Mouse (Mus musculus): ENCODE measurements around the gene 4930579F01Rik. TPM values are rescaled to one million over a fixed set of nuclear protein-coding genes. Genes with fewer than 3 reads are reported as not detected.

4930579F01Rik gene
- polyA plus RNA-seq, 1 experiment from 2014 or later: 0.13 TPM

- Histone ChIP-seq H3K27ac (no peak overlapping the region), H3K27me3 (no peaks in the 10 kb centered on the region), H3K9me3 (no peaks in the 10 kb centered on the region), H3K9ac (no peak overlapping the region), H3K36me3 (no peaks in the 10 kb centered on the region), H3K4me3 (no peak overlapping the region), H3K4me2 (replicated peaks) (no peak overlapping the region), H3K4me1 (no peaks in the 10 kb centered on the region)
- no peak for ATAC-seq (ENCODE audit: low FRiP score, low read depth)
- WGBS: 90% methylated on average over 8 of the region's 8 CpGs
Observed at GRCm38 (mm10) chr3:138227782-138228181, 34.2 kb upstream of the 4930579F01Rik start.

GRCm38 (mm10) chr3:138227082-138227481, 33.5 kb upstream of the 4930579F01Rik start:
- H3K4me1 ChIP-seq: no peaks in the 10 kb centered on the region
- 94% methylated on average over 2 of the region's 2 CpGs for WGBS

DNA sequence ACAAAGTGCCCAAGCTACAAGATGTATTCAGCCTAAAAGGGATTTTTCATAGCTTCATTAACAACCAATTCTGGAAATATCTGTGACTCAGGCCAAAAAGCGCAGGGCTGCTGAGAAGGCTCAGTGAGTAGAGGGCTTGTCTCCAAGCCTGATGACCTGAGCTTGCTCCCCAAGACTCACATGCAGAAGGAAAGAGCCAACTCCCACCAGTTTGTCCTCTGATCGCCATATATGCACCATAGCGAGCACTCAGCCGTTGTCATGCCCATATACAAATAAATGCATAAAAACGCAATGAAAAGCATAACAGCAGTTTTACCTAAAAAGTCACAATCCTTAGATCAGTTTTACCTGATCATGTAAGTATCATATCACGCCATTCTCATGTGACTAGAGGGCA, 32.9 kb upstream of the 4930579F01Rik start:
- Histone ChIP-seq H3K27me3 (no peaks in the 10 kb centered on the region), H3K36me3 (no peaks in the 10 kb centered on the region), H3K9me3 (no peaks in the 10 kb centered on the region), H3K4me3 (no peak overlapping the region), H3K4me2 (replicated peaks) (no peak overlapping the region), H3K27ac (no peak overlapping the region), H3K9ac (no peak overlapping the region), H3K4me1 (no peaks in the 10 kb centered on the region)
- ATAC-seq (ENCODE audit: low FRiP score, low read depth): no peak
- WGBS: 88% methylated on average over 6 of the region's 6 CpGs

More at GRCm38 (mm10) chr3:138227082-138227481, 33.5 kb upstream of the 4930579F01Rik start:
- Histone ChIP-seq H3K36me3 (no peaks in the 10 kb centered on the region), H3K4me3 (no peak overlapping the region), H3K27me3 (no peaks in the 10 kb centered on the region), H3K9ac (no peak overlapping the region), H3K27ac (no peak overlapping the region), H3K4me2 (replicated peaks) (no peak overlapping the region), H3K9me3 (no peaks in the 10 kb centered on the region)
- ATAC-seq (ENCODE audit: low FRiP score, low read depth): no peak

DNA sequence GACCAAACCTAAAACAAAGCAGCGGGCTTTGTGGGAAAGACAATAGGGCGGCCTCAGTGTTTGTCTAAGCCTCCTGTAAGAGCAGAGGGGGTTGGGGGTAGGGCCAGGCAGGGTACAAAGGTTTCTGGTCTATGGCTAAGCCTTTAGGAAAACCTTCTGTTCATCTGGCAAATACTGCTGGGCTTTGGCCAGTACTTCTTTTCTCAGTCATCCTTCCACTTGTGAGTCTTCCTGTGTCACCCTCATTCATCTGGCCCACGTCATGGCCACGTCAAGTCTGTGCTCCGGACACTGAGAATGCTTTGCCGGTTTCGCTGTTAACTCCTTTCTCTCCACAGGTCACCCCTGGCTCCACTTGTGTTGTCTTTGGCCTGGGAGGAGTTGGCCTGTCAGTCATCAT, 32.2 kb upstream of the 4930579F01Rik start:
- no peak overlapping the region for H3K27ac ChIP-seq
- no peaks in the 10 kb centered on the region for H3K4me1 ChIP-seq
- no peak for ATAC-seq (ENCODE audit: low FRiP score, low read depth)
- H3K36me3 ChIP-seq: no peaks in the 10 kb centered on the region
- H3K9me3 ChIP-seq: no peaks in the 10 kb centered on the region
- H3K27me3 ChIP-seq: no peaks in the 10 kb centered on the region
- 75% methylated on average over 7 of the region's 7 CpGs for WGBS
- H3K4me3 ChIP-seq: no peak overlapping the region
- no peak overlapping the region for H3K9ac ChIP-seq
- H3K4me2 ChIP-seq (replicated peaks): no peak overlapping the region

- H3K9ac ChIP-seq: no peak overlapping the region
- ATAC-seq (ENCODE audit: low FRiP score, low read depth): no peak
- H3K36me3 ChIP-seq: no peaks in the 10 kb centered on the region
- WGBS: 72% methylated on average over 6 of the region's 7 CpGs
- no peaks in the 10 kb centered on the region for H3K4me1 ChIP-seq
- no peaks in the 10 kb centered on the region for H3K9me3 ChIP-seq
- no peak overlapping the region for H3K4me3 ChIP-seq
- H3K27me3 ChIP-seq: no peaks in the 10 kb centered on the region
- no peak overlapping the region for H3K4me2 ChIP-seq (replicated peaks)
- no peak overlapping the region for H3K27ac ChIP-seq
Observed at GRCm38 (mm10) chr3:138225331-138225730, 31.7 kb upstream of the 4930579F01Rik start.

DNA sequence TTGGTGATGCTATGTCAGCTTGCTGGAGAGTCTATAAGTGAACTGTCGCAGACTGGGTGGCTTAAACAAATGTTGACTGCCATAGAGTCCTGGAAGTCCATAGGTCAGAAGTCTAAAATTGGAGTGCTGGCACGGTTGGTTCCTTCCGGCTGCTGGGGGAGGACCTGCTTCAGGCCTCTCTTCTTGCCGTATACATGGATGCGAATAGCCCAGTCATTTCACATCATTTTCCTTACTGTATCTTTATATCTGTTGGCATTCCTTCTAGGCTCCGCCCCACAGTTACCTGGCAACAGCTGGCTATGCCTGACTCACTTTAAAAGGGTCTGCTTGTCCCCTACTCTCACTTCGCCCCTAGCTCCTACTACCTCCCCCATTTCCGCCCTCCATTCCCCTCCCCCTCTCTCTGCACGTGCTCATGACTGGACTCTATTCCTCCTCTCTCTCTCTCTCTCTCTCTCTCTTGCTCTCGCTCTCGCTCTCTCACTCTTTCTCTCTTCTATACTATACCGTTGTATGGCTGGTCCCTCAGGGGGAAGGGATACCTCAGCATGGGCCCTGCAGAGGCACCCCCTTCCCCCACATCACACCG, 30.8 kb upstream of the 4930579F01Rik start:
- no peaks in the 10 kb centered on the region for H3K36me3 ChIP-seq
- ATAC-seq (ENCODE audit: low FRiP score, low read depth): no peak
- 84% methylated on average over 13 of the region's 13 CpGs for WGBS
- no peak overlapping the region for H3K9ac ChIP-seq
- H3K9me3 ChIP-seq: no peaks in the 10 kb centered on the region
- no peak overlapping the region for H3K27ac ChIP-seq
- H3K4me1 ChIP-seq: no peaks in the 10 kb centered on the region
- H3K4me2 ChIP-seq (replicated peaks): no peak overlapping the region
- no peak overlapping the region for H3K4me3 ChIP-seq
- H3K27me3 ChIP-seq: no peaks in the 10 kb centered on the region

DNA sequence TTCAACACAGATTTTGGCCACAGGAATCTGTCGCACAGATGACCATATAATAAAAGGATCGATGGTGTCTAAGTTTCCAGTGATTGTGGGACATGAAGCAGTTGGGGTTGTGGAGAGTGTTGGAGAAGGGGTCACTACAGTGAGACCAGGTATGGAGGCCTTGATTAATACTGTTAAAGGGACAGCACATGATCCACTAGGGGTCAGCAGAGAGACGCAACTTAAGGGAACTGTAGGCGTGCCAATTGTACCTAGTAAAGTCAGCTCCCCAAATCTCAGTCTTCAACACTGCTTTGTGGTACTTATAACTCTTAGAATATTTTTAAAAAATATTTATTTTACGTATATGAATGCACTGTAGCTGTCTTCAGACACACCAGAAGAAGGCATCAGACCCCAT, 29.3 kb upstream of the 4930579F01Rik start:
- H3K27me3 ChIP-seq: no peaks in the 10 kb centered on the region
- 57% methylated on average over 5 of the region's 5 CpGs for WGBS
- H3K36me3 ChIP-seq: no peaks in the 10 kb centered on the region
- no peaks in the 10 kb centered on the region for H3K9me3 ChIP-seq
- no peak overlapping the region for H3K9ac ChIP-seq
- H3K4me2 ChIP-seq (replicated peaks): no peak overlapping the region
- no peak overlapping the region for H3K27ac ChIP-seq
- peak; percentile 66 for ATAC-seq (ENCODE audit: low FRiP score, low read depth)
- H3K4me1 ChIP-seq: no peaks in the 10 kb centered on the region
- H3K4me3 ChIP-seq: no peak overlapping the region

DNA sequence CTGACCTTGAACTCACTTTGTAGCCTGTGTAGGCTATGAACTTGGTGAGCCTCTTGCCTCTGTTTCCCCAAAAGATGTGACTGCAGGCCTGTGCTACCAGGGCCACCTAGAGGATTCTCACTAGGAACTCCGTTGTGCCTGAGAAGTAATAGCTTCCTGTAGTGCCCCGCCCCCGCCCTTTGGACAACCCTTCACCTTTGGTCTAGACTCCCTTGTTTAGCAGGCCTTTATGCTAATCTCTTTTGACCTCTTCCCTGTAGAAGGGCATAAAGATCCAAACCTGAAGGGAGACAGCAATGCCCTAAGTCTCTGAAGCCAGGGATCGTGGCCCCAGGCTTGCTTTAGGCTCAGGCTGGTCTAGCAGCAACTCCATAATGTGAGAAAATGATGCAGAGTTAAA, 28.9 kb upstream of the 4930579F01Rik start:
- Histone ChIP-seq H3K27me3 (no peaks in the 10 kb centered on the region), H3K4me1 (no peaks in the 10 kb centered on the region), H3K27ac (no peak overlapping the region), H3K9me3 (no peaks in the 10 kb centered on the region), H3K9ac (no peak overlapping the region), H3K4me2 (replicated peaks) (no peak overlapping the region), H3K36me3 (no peaks in the 10 kb centered on the region), H3K4me3 (no peak overlapping the region)
- WGBS: 76% methylated on average over 4 of the region's 4 CpGs
- ATAC-seq (ENCODE audit: low FRiP score, low read depth): no peak

- no peak overlapping the region for H3K9ac ChIP-seq
- H3K9me3 ChIP-seq: no peaks in the 10 kb centered on the region
- H3K36me3 ChIP-seq: no peaks in the 10 kb centered on the region
- no peak for ATAC-seq (ENCODE audit: low FRiP score, low read depth)
- H3K4me1 ChIP-seq: no peaks in the 10 kb centered on the region
- WGBS: 94% methylated on average over 11 of the region's 11 CpGs
- no peak overlapping the region for H3K4me3 ChIP-seq
- no peaks in the 10 kb centered on the region for H3K27me3 ChIP-seq
- no peak overlapping the region for H3K27ac ChIP-seq
- no peak overlapping the region for H3K4me2 ChIP-seq (replicated peaks)
Observed at GRCm38 (mm10) chr3:138221116-138221515, 27.5 kb upstream of the 4930579F01Rik start.

DNA sequence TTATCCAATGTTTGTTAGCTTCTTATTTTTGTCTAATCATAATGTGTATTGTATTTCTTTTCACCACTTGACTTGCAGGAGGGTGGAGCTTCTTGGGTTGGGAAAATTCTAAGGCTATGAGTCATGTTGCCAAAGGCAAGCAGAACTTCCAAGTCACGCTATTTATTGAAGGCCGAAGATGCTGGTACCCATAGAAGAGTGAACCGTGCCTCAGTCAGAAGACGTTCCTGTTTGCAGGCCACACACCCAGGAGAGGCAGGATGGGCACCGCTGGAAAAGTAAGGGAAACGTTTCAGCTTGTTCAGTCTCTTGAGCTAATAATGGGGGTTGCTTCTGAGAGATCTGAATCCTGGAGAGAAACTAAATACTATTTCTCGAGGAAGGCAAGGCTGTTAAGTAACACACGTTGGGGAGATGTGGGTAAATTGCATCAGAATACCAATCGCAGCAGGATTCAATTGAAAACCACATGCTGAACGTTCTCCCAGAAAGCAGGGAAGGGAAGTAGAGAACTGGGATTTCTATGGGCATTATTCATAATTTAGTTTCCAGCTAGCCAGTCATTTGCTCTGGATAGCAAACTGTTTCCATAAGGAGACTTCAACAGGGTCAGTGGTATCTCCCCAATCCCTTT, 24.1 kb upstream of the 4930579F01Rik start, which contains the start of gene Adh7:
Gene Adh7, plus strand, starts transcription at position 130 of the 634 bp plus-strand sequence.
- ATAC-seq (ENCODE audit: low FRiP score, low read depth): no peak
- H3K9me3 ChIP-seq: no peaks in the 10 kb centered on the region; the same call in 1 of the 2 replicates
- H3K4me2 ChIP-seq (replicated peaks): no peak within 1 kb of the TSS
- H3K36me3 ChIP-seq: no peaks in the 10 kb centered on the region
- no peak within 1 kb of the TSS for H3K4me3 ChIP-seq
- 0 out of 2 replicates have a peak within 1 kb of the TSS, but pooled peaks have one; percentile 22 for H3K27ac ChIP-seq
- 56% methylated on average over 10 of the region's 10 CpGs for WGBS
- H3K9ac ChIP-seq: no peak within 1 kb of the TSS
- no peaks in the 10 kb centered on the region for H3K27me3 ChIP-seq
- H3K4me1 ChIP-seq: no peaks in the 10 kb centered on the region

- Histone ChIP-seq H3K4me3 (no peak overlapping the region), H3K27ac (no peak overlapping the region)
- WGBS: 86% methylated on average over 8 of the region's 8 CpGs
Observed at GRCm38 (mm10) chr3:138216091-138216490, 22.5 kb upstream of the 4930579F01Rik start.

GRCm38 (mm10) chr3:138215395-138215989, 21.9 kb upstream of the 4930579F01Rik start:
- Histone ChIP-seq H3K27me3 (no peaks in the 10 kb centered on the region), H3K4me3 (no peak overlapping the region), H3K9me3 (no peaks in the 10 kb centered on the region; the same call in 1 of the 2 replicates), H3K9ac (no peak overlapping the region), H3K36me3 (no peaks in the 10 kb centered on the region), H3K4me1 (no peaks in the 10 kb centered on the region), H3K27ac (no peak overlapping the region), H3K4me2 (replicated peaks) (no peak overlapping the region)
- 57% methylated on average over 11 of the region's 11 CpGs for WGBS
- ATAC-seq (ENCODE audit: low FRiP score, low read depth): no peak; the same call in 1 of the 2 replicates

More at GRCm38 (mm10) chr3:138216091-138216490, 22.5 kb upstream of the 4930579F01Rik start:
- Histone ChIP-seq H3K9me3 (no peaks in the 10 kb centered on the region; the same call in 1 of the 2 replicates), H3K27me3 (no peaks in the 10 kb centered on the region), H3K4me1 (no peaks in the 10 kb centered on the region), H3K9ac (no peak overlapping the region), H3K4me2 (replicated peaks) (no peak overlapping the region), H3K36me3 (no peaks in the 10 kb centered on the region)
- no peak for ATAC-seq (ENCODE audit: low FRiP score, low read depth)
